Mouse (Mus musculus) bone marrow, adult 2 months (tissue): Measurements from ENCODE around the gene D16Ertd472e.

Experiments
- CTCF ChIP-seq: fragments of 200-500 bp; IDR thresholded peaks from 2 replicates; pipeline ENCODE4 v1.5.1; 2011; ENCODE audit warnings: low read length, control low read depth; ENCODE audit not compliant: control insufficient read depth, insufficient read depth
- POLR2A ChIP-seq: fragments of 200-500 bp; IDR thresholded peaks from 2 replicates; pipeline ENCODE4 v1.6.1; 2011; ENCODE audit warnings: low read depth, mild to moderate bottlenecking, control low read depth, low read length, borderline replicate concordance; ENCODE audit not compliant: control insufficient read depth

- TF ChIP-seq POLR2A, result no peak
- no peak for TF ChIP-seq CTCF
These were observed 16.4 kb downstream of the D16Ertd472e start for GRCm38 (mm10) chr16:78560063-78560462.
